Mouse (Mus musculus) skeletal muscle tissue, adult 2 months (tissue): Measurements from ENCODE around the gene Mrpl35.
A peak's percentile ranks its signal among the peaks of the same experiment; 100 is the strongest.
"Not testable (repeated sequence)": the region's sequence is repeated elsewhere in the genome, so short reads cannot be mapped to it uniquely, and the experiment has no call there.

Experiments used
- DNase-seq: peaks from one replicate; pipeline ENCODE4 v3.0.0-alpha.2; 2012; ENCODE audit warnings: low read depth, low spot score

Mrpl35 gene

DNA sequence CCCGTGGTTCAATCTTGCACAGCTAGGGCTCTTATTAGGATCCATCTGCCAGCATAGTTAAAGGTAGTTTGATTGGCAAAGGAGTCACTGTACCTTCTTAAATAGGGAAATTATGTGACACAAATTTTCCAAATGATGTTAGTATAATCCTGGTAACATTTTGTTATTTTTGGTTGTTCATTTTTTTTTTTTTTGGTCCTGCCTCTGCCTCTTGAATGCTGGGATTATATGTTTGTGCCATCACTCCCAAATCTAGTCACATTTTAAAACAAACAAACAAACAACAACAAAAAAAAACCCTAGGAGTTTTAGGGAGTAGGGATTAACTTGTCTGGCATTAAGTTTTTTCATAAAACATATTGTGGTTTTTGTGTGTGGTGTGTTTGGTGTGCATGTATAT lies at the start of gene Mrpl35:
Gene Mrpl35 (minus strand): TSS at position 101 of the 400 bp plus-strand sequence.
- no peak for DNase-seq

- DNase-seq: no peak
These were observed 44.6 kb upstream of the Mrpl35 start for GRCm38 (mm10) chr6:71871396-71871795.

DNA sequence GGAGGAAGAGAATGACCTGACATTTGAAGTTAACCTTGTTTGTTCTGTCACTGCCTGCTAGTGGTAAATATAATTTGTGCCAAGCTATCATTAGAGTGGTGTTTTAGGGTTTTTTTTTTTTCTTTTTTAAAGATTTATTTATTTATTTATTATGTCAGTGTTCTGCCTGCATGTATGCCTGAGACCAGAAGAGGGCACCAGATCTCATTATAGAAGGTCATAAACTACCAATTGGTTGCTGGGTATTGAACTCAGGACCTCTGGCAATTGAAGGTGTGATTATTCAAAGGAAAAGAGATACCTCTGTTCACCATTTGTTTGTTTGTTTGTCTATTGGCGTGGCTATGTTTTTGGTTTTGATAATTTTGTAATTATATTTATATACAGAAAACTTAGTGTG lies 42.0 kb upstream of the Mrpl35 start:
- DNase-seq: no peak

DNA sequence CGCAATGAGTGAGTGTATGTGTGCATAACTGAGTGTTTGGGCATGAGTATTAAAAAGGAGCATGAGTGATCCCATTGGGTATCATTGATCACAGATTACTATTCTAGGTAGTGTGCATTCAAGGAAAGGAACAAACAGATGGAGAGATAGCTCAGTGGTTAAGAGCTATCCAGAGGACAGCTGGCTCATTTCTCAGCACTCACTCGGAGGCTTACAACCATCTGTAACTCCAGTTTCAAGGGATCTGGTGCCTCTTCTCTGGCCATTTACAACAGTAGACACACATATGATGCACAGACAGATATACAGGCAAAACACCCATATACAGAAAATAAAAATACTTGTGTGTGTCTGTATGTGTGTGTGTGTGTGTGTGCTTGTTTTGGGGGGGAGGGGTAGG lies 41.0 kb upstream of the Mrpl35 start:
- no peak for DNase-seq

DNA sequence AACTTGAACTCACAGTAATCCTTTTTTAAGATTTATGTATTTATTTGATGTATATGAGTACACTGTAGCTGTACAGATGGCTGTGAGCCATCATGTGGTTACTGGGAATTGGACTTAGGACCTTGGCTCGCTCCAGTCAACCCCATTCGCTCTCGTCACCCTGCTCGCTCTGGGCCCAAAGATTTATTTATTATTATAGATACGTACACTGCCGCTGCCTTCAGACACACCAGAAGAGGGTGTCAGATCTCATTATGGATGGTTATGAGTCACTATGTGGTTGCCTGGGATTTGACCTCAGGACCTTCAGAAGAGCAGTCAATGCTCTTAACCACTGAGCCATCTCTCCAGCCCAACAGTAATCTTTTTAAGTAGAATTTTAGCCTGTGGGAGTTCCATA lies 20.1 kb upstream of the Mrpl35 start:
- not testable (repeated sequence) for DNase-seq

GRCm38 (mm10) chr6:71840597-71841290 lies 14.0 kb upstream of the Mrpl35 start:
- no peak for DNase-seq

DNA sequence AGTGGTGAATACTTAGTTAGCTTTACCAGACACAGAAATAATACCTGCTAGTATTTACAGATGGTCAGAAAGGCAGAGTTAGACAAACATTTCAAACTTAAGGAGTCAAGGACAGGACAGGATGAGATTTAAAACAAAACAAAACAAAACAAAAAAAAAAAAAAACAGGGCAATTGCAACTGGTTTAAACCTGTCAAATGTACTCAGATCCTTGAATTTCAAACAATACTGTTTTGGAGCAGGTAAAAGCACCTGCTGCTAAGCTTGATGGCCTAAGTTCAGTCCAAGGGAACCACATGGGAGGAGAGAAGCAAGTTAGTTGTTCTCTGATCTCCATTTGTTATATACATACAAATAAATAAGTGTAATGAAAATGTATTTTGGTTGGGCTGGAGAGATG lies 13.0 kb upstream of the Mrpl35 start:
- no peak for DNase-seq

DNA sequence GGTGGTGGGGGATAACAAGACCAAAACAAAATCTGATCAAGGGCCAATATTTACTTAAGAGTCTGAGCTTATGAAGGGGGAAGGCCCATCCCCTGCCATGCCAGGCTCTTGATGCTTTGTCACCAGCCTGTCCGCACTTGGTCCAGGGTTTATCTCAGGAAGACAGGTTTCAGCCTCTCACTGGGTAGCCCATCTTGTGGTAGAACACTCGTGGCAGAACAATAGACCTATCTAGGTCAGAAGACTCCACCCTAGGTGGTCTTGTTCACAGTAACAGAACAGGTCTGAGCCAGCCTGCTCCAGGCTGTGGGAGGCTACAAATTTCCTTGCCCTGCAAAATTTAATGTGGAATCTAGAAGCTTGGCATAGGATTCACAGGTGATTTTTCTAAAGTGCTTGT lies 10.0 kb upstream of the Mrpl35 start:
- no peak for DNase-seq

DNA sequence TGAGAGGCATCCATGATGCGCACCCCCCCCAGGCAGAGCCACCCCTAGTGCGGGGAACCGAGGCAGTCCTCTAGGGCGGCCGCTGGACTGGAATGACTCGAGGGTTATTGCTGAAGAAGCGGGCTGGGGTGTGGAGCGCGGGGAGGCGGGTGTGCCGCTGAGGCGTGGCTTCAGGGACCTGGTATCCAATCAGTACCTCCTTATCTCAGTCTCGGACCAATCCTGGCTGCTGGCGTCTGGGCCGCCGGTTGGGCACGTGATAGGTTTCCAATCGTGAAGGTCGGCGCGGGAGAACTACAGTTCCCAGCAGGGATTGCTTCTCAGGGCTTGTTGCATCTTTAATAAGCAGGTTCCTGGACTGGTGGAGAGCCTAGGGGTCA lies 4.8 kb upstream of the Mrpl35 start:
- peak; percentile 96 for DNase-seq

- DNase-seq: peak; percentile 97
These were observed 4.2 kb upstream of the Mrpl35 start, which contains the start of gene Immt for GRCm38 (mm10) chr6:71830690-71831580. Immt (plus strand) TSS chr6:71831331.

DNA sequence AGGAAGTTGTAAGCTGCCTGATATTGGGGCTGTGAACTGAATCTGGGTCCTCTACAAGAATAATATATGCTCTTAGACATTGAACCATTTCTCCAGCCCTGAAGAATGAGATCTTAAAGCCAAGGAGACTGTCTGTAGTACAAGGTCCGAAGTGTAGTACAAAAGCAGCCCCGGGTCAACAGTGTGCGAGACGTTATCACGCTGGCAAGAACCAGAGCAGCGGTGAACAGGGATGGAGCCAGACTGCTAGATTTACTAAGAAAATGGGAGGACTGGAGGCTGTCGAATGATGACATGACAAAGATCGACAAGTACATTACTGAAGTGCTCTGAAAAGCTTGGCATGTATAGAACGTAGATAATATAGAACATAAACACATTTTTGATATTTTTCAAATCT lies 3.0 kb upstream of the Mrpl35 start:
- DNase-seq: no peak

DNA sequence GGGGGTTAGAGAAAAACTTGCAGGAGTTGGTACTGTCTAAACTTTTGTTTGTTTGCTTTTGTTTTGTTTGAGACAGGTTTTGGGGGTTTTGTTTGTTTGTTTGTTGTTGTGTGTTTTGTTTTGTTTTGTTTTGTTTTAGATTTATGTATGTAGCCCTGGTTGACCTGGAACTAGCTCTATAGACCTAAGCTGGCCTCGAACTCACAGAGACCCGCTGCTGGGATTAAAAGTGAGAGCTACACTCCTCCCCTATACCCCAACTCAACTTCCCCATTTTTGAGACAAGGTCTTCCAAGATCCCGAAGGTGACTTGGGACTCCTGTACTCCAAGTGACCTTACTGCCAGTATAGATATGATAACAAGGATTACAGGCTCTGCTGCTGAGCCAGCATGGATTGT lies 2.8 kb downstream of the Mrpl35 start:
- no peak for DNase-seq

- peak; percentile 87 for DNase-seq
These were observed 3.3 kb downstream of the Mrpl35 start for GRCm38 (mm10) chr6:71823488-71823887.

- DNase-seq: no peak
These were observed 3.7 kb downstream of the Mrpl35 start for GRCm38 (mm10) chr6:71823085-71823484.

GRCm38 (mm10) chr6:71819764-71820292 lies 6.9 kb downstream of the Mrpl35 start:
- no peak for DNase-seq

GRCm38 (mm10) chr6:71812820-71813219 lies 13.9 kb downstream of the Mrpl35 start:
- DNase-seq: no peak

- no peak for DNase-seq
These were observed 16.9 kb downstream of the Mrpl35 start for GRCm38 (mm10) chr6:71809890-71810289.

DNA sequence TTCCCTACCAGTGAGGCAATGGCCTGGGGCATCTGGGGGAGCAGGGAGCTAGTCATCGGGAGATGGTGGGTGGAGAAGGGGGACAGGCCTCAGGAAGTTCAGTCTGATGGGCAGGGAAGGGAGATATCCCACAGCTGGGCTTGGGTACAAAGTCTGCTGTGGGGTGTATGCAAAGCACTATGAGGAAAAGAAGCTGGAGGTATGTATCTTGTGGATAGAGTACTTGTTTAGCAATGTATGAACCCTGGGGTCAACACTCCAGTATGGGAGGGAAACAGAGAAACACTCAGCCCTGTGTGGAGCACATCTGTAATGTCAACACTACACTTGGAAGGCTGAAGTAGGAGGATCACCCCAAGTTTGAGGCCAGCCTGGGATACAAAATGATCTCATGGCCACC lies 20.1 kb downstream of the Mrpl35 start:
- DNase-seq: no peak

- peak; percentile 74 for DNase-seq
These were observed 22.5 kb downstream of the Mrpl35 start for GRCm38 (mm10) chr6:71804061-71804829.

DNA sequence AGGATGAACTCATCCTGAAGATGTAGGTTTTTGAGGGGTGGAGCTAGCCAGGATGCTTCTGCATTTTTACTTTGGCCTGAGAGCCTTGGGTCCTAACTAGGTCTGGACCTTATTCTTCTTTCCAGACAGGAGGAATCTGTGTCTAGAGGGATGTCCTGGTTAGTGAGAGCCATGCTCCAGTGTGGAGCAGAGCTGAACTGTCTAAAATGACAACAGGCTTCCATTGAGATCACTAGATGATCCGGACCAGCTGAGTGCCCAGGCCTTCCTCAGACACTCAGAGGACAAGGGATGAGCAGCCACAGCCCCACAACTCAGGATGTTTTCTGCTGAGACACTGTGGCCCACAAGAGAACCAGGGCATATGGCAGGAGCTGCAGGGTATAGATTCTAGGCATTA lies 23.2 kb downstream of the Mrpl35 start:
- no peak for DNase-seq

DNA sequence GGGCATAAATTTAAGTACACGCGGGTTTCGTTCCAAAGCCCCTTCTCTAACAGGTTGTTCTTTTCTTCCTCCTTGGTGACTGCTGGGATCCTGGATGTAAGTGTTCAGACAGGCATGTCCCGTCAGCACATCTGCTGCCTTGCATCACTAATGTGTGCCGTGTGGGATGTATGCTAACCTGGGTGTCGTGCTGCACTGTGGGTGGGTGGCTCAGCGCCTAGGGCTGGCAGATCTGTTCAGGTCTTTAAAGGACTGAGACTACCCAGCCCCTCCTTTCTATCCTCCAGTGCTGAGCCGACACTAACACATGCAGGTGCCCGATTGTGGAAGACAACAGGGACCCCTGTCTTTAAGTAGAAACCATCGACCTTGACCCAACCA lies 25.1 kb downstream of the Mrpl35 start:
- DNase-seq: no peak
